Mouse (Mus musculus): Measurements from ENCODE around the gene Spata21.

Spata21 gene

DNA sequence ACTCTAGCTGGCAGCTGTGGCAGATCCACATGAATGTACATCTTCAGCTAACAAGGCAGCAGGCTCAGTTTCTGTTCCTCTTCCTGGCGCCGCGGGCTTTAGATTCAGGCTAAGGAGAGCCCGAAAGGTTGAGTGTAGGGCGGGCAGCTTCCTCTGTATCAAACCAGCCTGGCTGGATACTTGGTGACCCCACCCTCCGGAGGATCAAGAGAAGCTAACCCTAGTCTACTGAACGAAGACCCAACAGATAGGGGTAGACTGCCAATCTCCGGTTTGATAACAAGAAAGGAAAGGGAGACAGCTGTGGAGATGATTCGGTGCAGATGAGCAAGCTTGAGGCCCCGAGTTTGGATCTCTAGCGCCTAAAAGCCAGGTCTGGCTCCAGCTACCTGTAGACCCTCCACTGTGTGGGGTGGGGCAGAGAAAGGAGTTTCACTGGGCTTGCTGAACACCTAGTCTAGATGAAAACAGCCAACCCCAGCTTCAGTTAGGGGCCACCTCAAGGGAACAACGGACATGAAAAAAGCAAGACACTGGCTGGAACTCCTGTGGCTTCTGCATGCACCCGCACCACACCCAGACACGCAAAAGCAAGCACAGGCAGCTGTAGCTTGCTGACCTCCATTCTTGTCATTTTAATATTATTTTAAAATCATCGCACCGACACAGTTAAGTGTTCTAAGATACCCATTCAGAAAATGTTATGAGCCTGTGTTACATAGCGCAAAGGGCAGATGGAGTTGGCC lies 11.2 kb upstream of the Spata21 start:
- DNase-seq = no peak

DNA sequence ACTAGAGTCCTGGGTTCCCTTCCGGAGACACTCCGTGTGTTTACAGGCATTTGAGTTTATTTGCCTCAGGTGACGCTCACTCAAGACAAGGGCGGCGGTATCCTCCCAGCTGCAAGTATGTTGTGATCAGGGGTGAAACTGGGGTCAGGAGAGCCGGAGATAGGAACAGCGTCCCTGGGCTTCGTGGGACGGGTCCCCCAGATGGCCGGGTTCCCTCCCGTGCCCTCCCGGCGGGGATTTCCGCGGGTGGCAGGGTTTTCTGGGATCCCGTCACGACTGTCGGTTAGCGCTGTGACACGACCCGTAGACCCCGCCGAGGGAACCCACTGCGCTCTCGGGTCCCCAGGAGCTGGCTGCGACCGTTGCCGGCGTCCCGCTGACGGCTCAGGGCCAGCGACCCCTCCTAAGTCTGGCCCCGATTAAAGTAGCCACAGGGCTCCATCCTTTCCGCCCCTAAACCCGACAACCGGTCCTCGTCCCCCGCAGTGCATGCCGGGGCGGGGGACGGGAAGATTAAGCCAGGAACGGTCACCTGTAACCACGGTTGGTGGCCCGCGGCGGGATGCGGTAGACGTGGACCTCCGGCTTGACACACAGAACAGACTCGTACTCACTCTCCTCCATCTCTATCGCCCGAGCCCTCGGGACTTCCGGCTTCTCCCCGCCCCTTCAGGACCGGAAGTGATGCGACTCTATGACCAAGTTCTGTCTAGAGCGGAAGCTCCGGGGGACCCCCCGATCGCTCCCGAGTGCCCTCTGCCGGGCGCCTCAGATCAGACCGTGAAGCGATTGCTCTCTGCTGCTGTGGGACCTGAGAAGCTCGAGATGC lies 10.2 kb upstream of the Spata21 start, which contains the start of gene Necap2:
Necap2 (minus strand) TSS at position 677 of the 829 bp plus-strand sequence.
- DNase-seq = peak; percentile 94

DNA sequence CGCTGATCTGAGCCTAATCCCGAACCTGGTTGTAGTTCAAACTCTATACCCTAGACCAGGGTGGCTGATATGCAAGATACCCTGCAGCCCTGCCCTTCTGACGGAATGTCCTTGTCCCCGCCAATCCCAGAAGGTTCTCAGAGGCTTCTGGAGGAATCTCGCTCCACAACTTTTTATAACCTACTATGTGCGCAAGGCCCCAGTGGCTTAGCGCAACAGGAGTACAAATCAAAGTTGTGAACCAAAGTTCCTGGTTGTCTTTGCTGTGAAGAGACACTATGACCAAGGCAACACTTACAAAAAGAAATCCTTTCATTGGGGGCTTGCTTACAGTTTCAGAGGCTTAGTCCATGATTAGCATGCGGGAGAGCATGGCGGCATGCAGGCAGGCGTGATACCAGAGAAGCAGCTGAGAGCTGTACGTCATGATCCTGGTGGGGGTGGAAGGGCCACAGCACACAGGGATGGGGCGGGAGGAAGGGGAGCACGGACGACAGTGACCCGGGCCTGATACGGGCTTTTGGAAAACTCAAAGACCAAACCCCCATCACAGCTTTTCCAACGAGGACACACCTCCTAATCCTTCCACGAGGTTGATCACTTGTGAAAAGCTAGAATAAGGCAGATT lies 9.5 kb upstream of the Spata21 start:
- DNase-seq = no peak

DNA sequence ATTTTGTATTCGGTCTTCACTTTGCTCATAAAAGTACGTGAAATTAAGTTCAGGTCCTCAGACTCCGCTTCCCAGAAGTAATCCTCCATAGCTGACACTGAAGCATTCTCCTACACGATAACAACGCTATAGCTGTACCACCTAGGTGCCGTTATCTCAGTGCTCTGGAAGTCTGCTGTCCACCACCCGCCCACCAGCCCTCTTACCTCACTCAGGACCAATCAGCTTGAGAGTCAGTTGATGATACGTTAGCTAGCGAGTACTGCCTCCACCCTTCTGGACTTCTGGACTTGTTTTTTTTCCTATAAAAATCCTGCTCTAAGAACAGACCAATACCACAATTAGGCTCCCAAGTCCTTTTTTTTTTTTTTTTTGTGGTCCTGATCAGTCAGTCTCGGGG lies 1.3 kb upstream of the Spata21 start:
- DNase-seq = no peak

DNA sequence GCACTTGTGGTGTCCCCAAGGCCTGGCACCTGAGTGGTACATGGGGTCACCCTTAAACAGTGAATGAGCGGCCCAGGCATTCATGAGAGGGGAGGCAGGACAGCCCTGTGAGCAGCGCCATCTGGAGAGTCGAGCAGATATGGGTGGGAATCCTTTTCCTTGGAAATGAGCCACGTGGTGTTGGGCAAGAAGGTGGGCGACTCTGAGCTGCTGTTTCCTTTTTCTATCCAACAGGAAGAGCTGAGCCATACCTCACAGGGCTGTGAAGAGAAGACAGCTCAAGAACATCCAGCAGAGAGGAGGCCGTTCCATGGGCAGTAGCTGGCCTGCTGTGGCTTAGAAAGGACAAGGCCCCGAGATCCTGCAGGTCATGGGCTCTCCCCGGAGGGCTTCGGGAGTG lies 581 bp downstream of the Spata21 start:
- peak; percentile 49 for DNase-seq

DNA sequence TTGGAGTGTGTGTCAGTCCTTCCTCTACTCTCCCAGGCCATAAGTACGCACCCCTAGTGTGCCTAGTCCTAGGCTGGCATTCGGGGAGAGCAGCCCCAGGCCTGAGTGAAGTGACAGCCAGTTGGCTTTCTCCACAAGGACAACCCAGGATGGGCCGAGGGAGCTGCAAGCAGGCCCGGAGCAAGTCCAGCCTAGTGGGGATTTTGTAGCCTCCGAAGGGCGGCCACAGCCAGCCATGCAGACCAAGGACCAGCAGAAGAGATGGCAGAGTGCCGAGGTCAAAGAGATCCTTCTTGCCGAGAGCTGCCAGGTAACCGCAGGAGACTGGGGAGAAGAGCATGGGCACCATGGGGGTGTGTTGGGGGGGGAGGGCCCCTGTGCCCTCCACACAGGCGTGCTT lies 6.9 kb downstream of the Spata21 start:
- no peak for DNase-seq

DNA sequence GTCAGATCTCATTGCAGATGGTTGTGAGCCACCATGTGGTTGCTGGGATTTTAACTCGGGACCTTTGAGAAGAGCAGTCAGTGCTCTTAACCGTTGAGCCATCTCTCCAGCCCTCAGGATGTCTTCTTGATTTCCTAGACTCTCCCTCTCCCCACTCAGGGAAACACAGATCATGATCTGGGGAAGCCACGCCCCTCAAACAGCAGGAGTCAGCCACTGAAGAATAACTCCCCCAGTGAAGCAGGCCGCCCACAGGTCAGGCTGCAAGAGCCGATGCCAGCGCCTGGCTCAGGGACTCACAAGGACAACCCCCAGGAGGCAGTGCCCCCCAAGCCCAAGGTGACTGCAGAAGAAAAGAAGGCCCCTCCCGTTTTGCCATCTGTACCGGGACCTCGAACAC lies 8.6 kb downstream of the Spata21 start:
- no peak for DNase-seq

DNA sequence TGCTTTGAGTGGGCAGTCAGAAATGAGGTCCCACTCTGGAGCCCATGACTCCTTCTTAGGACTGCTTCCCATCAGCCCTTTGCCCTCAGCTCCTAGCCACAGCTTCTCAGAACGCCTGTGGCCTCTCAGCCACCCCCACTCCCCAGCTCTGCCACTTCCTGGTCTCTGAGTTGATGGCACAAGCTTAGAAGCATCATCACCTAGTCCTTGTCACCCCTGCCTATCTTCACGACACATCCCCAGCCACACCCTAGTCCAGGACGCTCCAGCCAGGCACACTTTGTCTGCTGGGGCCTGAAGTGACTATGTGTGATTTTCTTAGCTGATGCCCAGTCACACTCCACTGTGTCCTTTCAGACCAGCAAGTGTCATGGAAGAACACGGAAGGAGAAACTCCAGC lies 10.8 kb downstream of the Spata21 start:
- no peak for DNase-seq

DNA sequence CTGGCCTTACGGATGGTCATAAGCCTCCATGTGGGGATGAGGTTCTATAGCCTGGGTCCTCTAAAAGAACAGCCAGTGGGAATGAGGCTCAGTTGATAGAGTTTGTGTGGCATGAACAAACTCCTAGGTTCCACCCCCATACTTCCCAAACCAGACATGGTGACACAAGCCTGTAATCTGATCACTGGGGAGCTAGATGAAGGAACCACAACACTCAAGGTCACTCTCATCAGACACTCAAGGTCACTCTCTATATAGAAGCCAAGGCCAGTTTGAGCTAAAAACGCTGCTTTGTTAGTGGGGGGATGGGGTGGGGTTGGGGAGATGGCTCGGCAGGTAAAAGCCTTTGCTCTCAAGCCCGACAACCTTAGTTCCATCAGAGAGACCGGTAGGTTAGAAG lies 11.8 kb downstream of the Spata21 start:
- no peak for DNase-seq

DNA sequence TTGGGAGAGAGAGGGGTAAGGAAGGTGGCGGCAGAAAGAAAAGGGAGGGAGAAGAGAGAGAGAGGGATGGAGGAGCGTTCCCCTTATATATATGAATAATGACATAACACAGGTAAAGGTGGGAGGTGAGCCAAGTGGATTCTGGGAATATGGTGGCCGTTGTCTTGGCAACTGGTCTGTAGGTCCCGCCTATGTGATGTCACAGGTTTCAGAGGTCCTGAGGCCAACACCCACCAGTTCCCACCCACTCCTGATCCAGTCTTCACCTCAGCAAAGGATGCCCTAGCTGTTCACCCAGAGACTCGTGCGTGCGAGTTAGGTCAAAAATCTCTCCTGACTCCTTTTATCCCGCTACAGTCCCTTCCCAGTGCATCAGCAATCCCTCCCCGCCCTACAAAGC lies 13.2 kb downstream of the Spata21 start:
- DNase-seq = no peak

DNA sequence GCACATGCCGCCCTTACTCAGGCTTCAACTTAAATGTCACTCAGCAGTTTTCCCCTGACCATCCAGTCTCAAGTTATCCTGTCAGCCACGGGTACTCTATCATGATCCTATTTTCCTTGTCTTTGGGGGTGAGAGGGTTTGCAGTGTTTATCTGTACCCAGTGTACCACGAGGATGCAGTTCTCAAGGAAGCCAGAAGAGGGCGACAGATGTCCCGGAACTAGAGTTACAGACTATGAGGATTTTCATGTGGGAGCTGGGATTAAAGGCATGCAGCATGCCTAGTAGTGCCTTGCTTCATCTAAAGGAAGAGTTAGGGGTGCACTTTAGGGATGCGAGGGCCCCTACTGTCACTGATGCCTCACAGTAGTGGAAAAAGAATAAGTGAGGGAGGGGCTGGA lies 13.7 kb downstream of the Spata21 start:
- DNase-seq = no peak

DNA sequence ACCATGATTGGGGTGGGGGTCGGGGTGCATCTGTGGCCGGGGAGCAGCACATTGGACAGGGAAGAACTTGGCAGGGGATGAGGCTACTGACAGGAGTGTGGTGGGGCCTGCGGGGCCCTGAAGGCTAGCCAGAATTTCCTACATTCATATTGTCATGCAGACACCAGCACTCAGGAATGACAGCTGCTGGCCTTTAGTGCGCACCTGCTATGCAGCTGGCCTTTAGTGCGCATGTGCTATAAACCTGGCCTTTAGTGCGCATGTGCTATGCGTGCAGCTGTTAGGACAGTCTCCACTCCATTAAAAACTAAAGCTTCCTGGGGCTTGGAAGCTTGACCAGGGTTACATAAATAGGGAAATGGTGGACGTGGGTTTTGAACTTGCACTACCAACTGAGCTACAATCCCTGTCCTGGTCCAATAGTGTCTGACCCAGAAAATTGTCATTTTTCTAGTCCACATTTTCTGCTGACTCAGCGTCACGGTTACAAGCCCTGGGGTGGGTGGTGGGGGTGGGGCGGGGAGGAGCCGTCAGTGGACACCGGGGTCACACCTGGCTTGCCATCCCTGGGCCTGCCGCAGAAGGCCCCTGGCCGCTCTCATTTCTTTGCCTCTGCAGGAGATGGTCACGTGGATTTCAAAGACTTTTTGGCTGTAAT lies 18.5 kb downstream of the Spata21 start:
- no peak for DNase-seq

DNA sequence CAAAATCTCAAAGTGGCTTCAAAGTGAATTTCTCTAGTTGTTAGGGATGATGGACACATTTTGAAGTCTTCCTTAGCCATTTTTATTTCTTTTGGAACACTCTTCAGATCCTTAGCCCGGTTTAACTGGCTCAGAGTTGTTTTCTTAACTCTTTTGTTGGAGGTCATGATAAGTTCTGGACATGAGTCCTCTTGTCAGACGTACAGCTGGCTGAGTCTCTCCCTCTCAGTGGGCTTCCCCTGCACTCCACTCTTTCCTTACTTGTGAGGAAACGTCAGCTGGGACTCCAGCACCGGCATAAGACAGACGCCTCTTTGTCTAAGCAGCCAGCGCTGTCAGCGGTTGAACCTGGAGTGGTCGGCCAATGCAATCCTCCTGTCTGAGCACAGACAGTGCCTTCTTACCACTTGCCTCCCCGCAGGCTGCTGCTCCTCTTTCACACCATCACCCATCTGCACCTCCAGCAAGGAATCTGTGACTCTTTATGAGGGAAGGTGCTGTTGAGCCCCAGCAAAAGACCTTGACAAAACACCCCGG lies 20.1 kb downstream of the Spata21 start:
- DNase-seq = no peak

DNA sequence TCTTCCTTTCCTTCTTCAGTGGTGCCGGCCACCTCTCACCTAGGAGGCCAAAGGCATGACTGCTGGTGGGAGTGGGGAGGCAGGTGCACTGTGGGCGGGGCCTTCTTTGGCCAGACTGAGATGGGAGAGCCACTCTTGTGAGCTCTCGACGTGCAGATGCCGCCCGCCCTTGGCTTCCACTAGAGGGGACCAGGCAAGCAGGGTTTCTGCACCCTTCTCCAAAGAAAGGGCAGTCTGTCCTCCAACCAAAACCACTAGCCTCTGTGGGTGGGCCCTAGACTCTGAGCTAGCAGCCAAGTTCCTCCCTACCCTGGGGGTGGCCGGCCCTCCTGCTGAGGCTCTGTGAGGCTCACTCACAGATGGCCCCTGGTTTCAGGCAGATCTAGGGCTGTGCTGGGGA lies 25.7 kb downstream of the Spata21 start:
- no peak for DNase-seq

DNA sequence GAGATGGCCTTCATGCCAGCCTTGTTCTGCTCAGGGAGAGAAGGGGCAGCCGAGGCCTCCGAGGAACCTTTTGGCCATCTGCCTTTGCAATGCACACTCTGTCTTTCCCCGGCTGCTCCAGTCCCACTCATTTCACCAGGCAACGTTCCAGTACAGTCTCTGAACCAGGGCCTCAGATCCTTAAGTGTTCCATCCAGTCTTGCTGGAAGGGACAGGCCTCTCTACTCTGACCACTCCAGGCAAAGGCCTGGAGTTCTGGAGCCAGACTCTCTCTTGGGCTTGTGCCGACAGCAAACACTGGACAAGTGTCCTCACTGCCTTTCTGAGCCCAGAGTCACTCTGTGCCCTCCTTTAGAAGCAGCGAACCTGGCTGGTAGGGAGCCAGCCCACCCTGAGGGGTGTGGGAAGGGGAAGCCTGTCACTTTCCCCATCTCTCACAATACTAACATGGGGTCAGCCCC lies 26.4 kb downstream of the Spata21 start:
- DNase-seq = peak; percentile 29

DNA sequence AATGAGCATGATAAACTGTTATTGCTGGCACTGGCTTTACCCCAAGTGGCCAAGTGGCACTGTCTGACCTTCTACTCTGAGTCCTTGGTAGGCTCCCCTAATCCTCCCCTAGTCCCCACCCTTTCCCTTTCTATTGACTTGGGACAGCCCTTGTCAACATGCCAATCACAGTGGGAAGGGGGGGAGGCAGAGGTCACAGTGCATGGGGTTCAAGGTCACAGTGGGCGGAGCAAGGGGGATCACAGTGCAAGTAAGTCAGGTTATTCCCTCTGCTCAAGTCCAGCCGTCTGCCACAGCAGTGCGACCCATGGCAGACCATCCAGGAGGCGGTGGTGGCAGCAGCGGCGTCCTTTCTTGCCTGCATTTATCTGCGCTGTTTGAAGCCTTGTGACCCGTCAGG lies 27.3 kb downstream of the Spata21 start:
- no peak for DNase-seq

DNA sequence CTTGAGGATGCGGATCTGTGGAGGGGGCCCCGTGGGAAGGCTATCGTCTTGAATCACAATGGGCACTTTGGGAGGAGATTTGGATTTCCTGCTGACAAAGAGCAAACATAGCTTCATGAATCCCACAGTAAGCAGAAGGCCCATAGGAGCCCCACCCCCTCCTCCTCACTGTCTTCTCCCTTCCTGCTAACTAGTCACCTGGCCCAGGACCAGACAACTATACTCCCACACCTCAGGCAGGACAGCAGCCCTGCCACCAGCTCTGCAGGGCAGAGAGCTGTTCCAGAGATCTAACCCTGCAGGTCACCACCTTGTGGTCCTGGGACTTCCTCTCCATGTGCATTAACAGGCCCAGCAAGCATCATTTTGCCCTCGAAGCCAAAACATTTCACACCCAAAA lies 30.6 kb downstream of the Spata21 start:
- DNase-seq = no peak

DNA sequence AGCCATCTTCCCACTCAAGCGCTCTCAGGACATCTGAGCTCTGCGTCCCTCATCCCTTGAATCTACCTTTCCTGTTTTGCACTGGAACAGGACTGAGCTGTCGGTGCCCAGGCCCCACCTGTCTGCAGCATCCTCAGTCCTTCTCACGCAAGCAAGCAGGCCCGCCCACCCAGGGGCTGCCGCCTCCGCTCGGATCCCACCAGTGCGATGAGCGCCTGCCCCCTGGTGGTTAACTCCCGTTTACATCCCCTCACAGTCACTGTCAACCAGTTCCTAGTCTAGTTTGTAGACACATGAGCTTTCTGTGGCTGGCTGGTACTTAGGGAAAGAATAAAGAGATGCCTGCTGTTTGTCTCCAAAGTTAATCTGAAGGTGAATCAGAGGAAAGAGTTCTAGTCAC lies 32.6 kb downstream of the Spata21 start:
- peak; percentile 69 for DNase-seq

DNA sequence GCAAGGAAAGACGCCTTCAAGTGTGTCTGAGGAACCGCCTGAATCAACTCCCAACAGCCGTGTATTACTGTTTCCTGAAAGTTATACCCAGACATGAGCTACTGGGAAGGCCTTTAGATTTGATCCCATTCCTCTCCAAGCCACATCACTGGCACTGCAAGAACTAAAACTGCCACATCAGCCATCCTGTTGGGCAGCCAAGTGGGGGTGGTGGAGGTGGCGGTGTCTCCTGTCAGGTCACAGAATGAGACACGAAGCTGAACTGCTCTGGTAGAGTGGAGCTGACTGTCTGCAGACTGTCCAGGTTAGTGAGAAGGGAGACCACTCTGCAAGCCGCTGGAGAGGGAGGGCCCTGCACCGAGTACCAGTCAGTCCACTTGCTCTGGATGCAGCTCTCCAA lies 34.5 kb downstream of the Spata21 start:
- DNase-seq = no peak

DNA sequence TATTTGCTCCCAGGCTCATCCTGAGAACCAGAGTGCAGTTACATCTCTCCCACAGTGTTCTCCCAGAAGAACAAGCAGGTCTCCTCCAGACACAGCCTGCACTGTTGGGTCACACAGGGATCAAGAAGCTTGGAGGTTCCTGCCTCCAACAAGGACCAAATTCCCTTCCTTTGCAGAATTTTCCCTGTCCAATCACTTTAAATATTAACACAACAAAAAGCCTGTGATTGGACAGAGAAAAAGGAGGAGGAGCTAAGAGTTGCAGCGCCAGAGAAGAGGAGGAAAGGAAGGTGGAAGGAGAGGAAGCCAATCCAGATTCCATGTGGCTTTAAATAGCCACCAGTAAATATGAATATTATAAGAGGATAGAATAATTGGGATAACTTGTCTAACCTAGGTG lies 34.9 kb downstream of the Spata21 start:
- DNase-seq = no peak

DNA sequence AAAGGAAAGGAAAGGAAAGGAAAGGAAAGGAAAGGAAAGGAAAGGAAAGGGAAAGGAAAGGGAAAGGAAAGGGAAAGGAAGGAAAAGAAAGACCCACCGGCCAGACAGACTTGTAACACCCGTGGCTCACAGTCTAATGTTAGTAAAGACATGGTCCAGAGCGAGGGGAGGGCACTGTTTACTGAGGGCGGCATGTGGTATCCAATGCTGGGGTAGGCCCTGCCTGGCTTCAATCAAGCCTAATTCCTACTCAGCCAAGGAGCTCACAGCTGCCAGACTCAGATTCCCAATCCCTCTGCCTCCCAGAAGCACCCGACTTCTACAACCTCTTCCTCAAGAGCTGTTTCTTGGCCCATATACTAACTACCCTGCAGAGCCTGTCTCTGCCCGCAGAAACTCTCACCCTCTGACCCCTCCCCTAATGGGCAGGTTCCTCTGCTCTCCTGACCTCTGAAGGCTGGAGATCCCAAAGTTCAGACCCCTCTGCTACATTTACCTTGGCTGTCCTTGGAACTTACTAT lies 41.1 kb downstream of the Spata21 start:
- no peak for DNase-seq

DNA sequence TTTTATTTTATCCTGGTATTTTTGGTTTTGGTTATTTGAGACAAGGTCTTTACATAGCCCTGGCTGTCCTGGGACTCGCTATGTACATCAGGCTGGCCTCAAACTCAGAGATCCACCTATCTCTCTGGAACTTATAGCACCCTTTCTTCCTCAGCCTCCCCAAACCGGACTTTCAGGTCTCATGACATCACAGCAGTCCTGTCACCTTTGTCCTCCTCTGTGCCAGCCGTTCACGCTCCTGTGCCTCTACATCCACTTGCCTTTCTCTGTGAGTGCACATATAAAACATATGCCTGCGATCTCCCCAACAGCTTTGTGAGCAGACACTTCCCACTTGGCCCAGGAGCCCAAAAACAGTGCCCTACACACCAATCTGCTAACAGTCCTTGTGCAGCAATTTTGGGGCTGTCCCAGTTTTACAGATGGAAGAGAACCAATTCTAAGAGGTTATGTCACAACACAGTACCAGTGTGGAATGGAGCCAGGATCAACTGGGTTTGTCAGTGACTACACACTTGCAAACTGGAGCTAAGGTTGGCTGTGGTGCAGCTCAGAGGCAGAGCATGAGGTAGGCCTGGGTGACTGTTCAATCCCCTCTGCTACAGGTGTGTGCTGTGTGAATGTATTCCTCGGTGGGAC lies 42.7 kb downstream of the Spata21 start:
- DNase-seq = no peak
